Mouse (Mus musculus) brain, embryonic 18.5 days (tissue): ENCODE results near the gene Haus6.
"Not testable (repeated sequence)": the region's sequence is repeated elsewhere in the genome, so short reads cannot be mapped to it uniquely, and the experiment has no call there.

Experiments used
- DNase-seq: peaks from one replicate; pipeline ENCODE4 v3.0.0-alpha.2; 2012; ENCODE audit warnings: low read depth, low spot score

The Haus6 gene

GRCm38 (mm10) chr4:86611524-86612288, at the start of gene Haus6:
Haus6 (minus strand) TSS chr4:86612055.
- DNase-seq: peak; percentile 98

GRCm38 (mm10) chr4:86657176-86657575, 45.3 kb upstream of the Haus6 start:
- no peak for DNase-seq

- DNase-seq: not testable (repeated sequence)
Observed at GRCm38 (mm10) chr4:86656410-86656809, 44.6 kb upstream of the Haus6 start.

GRCm38 (mm10) chr4:86651686-86652384, 40.0 kb upstream of the Haus6 start:
- no peak for DNase-seq

- not testable (repeated sequence) for DNase-seq
Observed at GRCm38 (mm10) chr4:86648394-86648793, 36.5 kb upstream of the Haus6 start.

GRCm38 (mm10) chr4:86637561-86637960, 25.7 kb upstream of the Haus6 start:
- not testable (repeated sequence) for DNase-seq

GRCm38 (mm10) chr4:86634873-86635272, 23.0 kb upstream of the Haus6 start:
- not testable (repeated sequence) for DNase-seq

- DNase-seq: not testable (repeated sequence)
Observed at GRCm38 (mm10) chr4:86634312-86634711, 22.5 kb upstream of the Haus6 start.

GRCm38 (mm10) chr4:86632556-86632955, 20.7 kb upstream of the Haus6 start:
- DNase-seq: not testable (repeated sequence)

GRCm38 (mm10) chr4:86631831-86632230, 20.0 kb upstream of the Haus6 start:
- DNase-seq: no peak

- DNase-seq: not testable (repeated sequence)
Observed at GRCm38 (mm10) chr4:86626496-86626895, 14.6 kb upstream of the Haus6 start.

GRCm38 (mm10) chr4:86625463-86625862, 13.6 kb upstream of the Haus6 start:
- DNase-seq: no peak

GRCm38 (mm10) chr4:86622532-86622931, 10.7 kb upstream of the Haus6 start:
- DNase-seq: not testable (repeated sequence)

- DNase-seq: no peak
Observed at GRCm38 (mm10) chr4:86622116-86622515, 10.3 kb upstream of the Haus6 start.

- DNase-seq: no peak
Observed at GRCm38 (mm10) chr4:86620506-86620905, 8.7 kb upstream of the Haus6 start.

- DNase-seq: no peak
Observed at GRCm38 (mm10) chr4:86612289-86612620, 400 bp upstream of the Haus6 start.

- DNase-seq: no peak
Observed at GRCm38 (mm10) chr4:86591304-86591703, 20.6 kb downstream of the Haus6 start.

- no peak for DNase-seq
Observed at GRCm38 (mm10) chr4:86588236-86588635, 23.6 kb downstream of the Haus6 start.

- DNase-seq: no peak
Observed at GRCm38 (mm10) chr4:86580591-86580990, 31.3 kb downstream of the Haus6 start.

GRCm38 (mm10) chr4:86580056-86580455, 31.8 kb downstream of the Haus6 start:
- DNase-seq: no peak

- DNase-seq: no peak
Observed at GRCm38 (mm10) chr4:86576630-86577225, 35.1 kb downstream of the Haus6 start.

GRCm38 (mm10) chr4:86576120-86576541, 35.7 kb downstream of the Haus6 start:
- peak; percentile 10 for DNase-seq
